Mouse (Mus musculus) E14TG2a.4 (cell line): ENCODE data around the gene Tubg2.

Source experiments
- CTCF ChIP-seq: conservative IDR thresholded peaks from 2 replicates; pipeline ENCODE4 v1.5.1; 2014; ENCODE audit warnings: low read length
- NANOG ChIP-seq: IDR thresholded peaks from 2 replicates; pipeline ENCODE4 v1.6.1; 2014; ENCODE audit warnings: borderline replicate concordance, low read length, mixed read lengths
- POU5F1 ChIP-seq: IDR thresholded peaks from 2 replicates; pipeline ENCODE4 v1.6.1; 2014; ENCODE audit warnings: low read length, borderline replicate concordance

DNA sequence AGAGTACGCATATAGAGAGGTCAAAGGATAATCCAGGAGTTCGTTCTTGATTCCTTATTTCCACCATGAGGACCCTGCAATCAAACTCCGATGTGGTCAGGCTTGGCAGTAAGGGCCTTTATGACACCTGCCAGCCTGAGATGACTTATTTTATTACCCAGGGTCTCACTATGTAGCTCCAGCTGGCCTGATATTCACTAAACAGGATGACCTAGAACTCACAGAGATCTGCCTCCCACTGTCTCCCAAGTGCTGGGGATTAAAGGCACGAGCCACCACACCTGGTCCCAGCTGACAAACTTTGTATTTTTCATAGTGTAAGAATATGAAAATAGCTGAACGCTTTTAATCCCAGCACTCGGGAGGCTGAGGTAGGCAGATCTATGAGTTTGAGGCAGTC is 556 bp upstream of the Tubg2 start:
- TF ChIP-seq CTCF (no peak), NANOG (no peak), POU5F1 (no peak)
